Mouse (Mus musculus): Measurements from ENCODE around the gene Coq6.
"Not testable (repeated sequence)": the region's sequence is repeated elsewhere in the genome, so short reads cannot be mapped to it uniquely, and the experiment has no call there.

Coq6 gene

DNA sequence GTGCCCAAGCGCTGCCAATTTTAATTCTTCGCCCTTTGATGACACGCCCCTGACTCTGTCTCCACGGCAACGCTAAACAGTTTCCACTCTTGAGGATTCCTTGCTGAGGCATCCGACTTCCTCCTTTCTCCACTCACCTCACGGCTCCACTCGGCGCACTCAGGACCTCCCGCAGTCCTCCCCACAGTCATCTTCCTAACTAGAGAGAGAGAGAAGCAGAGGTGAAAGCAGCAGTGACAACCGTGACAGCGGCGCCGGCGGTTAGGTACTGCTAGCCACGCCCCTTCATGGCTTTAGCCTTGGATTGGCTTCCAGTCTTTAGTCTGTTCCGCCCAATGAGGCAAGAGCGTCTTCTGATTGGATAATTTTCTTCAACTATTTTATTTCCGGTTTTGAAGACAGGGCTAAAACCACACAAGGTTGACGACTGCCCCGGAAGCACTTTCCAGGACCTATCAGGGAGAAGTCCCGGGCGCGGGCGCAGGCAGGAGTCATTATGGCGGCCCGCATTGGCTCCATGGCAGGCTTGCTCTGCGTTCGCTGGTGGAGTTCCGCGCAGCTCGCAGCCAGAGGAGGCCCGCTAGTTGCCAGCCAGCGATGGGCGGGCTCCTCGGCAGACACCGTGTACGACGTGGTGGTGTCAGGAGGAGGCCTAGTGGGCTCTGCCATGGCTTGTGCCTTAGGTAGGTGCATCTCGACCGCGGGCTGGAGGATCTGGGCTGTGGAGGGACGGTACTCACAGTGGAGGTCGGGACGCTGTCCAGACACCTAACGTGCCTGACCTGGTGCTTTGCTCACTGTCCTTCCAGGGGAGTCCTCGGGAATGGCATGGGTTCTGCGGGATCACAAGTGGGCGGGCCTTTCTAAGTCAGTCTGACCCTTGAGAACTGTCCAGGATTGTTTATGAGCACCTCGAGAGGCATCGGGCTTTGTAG lies at the start of gene Coq6, which contains the start of gene Fam161b:
Gene Coq6 (plus strand): TSS at position 103 of the 935 bp plus-strand sequence.
Gene Fam161b (minus strand): TSS at position 279 of the 935 bp plus-strand sequence.
- DNase-seq: peak; percentile 98 to 99

DNA sequence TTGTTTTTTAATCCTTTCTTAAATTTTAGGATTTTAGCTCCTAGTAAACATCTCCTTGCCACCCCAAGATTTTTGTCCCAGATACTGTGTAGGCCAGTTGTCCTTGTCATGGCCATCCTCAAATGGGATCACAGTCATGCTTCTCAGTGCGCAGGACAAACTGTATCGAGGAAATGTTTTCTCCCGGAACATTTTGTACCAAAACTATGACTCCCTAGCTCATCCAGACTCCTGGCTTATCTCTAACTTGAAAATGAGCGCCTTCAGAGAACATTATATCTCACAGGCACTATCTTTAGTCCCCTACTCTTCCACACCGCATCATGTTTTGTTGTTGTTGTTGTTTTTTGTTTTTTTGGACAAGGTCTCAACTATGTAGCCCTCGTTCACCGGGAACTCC lies 45.5 kb upstream of the Coq6 start:
- DNase-seq: no peak

DNA sequence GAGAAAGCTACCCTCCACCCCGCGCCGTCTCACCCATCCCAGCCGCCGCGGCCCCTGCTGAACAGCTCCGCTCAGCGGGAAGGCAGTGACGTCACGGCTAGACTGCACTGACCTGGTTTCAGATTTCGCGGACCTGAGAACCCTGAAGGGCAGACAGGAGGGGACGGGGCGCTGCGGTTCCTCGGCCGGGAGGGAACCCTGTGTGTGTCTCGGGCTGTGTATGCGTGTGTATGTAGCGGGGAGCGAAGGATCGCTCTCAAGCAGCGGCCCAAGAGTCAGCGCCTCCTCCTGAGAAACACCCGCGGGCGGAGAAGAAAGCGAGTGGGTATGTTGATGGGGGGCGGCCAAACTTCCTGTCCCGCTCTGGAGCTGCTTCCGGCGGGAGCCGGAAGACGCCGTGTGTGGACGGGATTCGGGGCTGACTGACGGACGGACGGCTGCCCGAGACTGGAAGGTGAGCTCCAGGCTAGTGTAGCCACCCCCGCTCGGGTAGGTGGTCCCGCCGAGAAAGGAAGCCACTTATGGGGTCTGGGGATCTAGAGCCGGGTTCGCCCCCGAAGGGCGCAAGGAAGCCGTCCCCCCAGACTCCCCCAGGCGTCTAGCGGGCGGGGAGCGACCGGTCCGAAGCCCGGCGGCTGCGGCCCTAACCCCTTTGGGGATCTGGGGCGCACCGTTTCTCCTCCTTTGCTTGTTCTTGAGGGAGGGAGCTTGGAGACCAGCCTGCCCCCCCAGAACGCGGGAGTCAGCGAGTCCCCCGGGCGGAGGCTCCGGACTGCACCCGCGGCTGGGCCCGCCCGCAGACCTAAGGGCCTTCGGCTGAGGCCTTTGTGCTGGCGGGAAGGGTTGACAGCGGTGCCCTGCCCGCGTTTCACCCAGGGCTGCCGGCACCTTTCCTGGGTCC lies 44.5 kb upstream of the Coq6 start, which contains the start of gene Zfp410:
Gene Zfp410 (plus strand): TSS at position 132 of the 901 bp plus-strand sequence.
- DNase-seq: peak; percentile 92 to 94

DNA sequence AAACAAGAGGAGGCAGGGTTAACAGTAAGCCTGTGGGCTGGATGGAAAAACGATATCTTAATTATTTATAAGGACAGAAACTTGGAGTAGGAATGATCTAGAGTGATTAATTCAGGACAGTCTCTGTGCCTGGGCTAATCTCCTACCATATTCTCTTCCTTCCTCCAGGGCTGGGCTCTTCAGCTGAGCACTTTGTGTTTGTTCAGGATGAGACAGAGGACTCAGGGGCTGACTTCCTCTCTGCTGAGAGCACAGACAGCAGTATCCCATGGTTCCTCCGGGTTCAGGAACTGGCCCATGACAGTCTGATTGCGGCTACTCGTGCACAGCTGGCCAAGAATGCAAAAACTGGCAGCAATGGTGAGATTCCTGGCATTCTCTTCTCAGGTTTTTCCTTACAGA lies 34.3 kb upstream of the Coq6 start:
- peak; percentile 48 to 50 for DNase-seq

DNA sequence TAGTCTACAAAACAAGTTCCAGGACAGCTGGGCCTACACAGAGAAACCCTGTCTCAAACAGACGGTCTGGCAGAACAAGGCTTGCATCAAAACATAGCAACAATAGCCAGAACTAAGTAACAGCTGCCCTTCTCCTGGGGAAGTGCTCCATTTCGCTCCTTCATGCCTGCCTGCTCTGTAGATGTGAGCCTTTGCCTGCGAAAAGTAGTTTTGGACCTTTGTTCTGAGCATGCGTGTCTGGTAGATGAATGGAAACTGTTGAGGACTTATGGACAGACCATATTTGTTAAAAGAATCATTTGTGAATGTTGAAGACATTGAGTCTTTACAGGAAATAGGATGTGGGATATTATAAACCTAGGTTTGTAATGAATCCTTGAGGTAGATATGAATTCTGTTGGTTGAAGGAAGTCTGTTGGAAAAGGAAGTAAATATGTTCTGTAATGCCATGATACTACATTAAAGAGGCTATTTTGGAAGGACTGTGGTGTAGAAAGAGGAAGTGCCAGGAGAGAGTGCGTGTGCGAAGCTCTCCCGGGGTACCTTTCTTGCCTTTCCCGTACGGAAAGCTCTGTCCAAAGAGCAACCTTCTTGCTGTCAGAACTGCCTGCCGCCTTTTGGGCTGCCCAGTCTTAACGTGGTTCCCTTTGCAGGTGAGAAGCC lies 24.4 kb upstream of the Coq6 start:
- DNase-seq: no peak

DNA sequence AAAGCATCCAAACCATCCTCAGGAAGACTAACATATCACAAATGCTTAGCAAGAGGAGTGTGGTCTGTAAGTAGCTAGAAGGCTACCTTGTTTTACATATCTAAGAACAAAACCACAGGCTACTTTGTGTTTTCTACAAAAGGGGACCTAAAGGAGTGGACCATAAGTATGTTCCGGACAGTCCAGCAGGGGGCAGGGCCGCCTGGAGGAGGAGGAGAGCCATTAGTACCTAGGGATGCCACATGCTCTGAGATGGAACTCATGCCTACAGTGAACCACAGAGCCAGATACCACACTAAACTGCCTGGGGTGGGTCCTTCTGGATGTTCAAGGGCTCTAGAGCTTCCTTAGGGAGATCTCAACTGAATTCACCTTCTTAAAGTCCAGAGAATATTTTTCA lies 14.3 kb upstream of the Coq6 start:
- peak; percentile 38 to 81 for DNase-seq

DNA sequence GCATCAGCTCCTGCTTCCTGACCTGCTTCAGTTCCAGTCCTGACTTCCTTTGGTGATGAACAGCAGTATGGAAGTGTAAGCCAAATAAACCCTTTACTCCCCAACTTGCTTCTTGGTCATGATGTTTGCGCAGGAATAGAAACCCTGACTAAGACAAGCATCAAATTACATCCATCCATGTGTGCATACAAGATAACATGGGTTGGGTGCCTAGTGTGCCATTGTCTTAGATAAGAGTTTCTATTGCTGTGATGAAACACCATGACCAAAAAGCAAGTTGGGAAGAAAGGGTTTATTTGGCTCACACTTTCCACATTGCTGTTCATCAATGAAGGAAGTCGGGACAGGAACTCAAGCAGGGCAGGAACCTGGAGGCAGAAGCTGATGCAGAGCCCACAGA lies 2.8 kb upstream of the Coq6 start:
- DNase-seq: not testable (repeated sequence)

DNA sequence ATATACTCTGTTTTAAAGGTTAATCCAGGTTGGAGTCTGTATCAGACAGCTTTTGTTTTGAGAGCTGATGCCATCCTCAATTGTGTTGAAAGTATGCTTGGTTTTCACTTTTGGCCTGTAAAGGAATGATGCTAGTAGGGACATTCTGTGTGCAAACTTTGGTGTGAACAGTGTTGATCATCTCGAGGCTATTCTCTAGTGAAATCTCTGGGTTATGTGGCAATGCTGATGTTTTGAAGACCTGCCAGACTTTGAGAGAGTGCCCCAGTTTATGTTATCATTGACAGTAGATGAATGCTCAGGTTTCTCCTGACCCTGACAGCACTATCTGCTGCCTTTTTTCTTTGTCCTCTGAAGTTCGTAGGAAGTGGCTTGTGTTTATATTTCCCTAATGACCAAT lies 1.4 kb downstream of the Coq6 start:
- no peak for DNase-seq

DNA sequence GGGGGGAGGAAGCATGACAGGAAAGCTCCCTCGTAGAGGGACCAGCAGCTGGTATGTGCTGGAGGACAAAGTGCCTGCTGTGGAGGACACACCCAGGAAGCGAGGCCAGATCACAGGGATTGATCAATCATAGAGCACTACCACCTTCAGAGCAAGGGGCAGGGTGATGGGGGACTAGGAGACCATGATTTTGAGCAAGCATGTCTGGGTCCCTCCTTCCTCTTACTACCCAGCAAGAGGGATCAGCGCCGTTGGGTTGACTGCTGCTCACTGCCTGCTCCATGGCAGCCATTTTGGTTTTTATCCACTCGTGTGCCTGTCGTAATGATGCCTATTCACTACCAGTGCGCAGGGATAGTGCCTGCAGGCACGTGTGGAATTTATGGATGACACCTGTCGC lies 2.8 kb downstream of the Coq6 start:
- DNase-seq: no peak

DNA sequence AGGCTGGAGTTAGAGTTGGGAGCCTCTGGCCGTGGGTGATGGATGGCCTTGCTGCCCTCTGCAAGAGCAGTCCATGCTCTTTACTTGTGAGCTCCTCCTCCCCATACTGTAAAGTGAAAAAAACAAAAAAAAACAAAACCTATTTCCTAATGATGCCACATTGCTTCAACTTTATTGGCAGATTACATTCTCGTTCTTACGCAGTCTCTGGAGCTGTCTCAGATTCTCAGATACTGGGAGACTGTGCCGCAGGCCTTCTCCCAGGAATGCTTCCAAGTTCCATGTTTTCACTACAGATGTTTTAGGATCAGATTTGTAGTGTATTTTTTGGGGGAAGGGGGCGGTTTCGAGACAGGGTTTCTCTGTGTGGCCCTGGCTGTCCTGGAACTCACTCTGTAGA lies 3.7 kb downstream of the Coq6 start:
- no peak for DNase-seq

DNA sequence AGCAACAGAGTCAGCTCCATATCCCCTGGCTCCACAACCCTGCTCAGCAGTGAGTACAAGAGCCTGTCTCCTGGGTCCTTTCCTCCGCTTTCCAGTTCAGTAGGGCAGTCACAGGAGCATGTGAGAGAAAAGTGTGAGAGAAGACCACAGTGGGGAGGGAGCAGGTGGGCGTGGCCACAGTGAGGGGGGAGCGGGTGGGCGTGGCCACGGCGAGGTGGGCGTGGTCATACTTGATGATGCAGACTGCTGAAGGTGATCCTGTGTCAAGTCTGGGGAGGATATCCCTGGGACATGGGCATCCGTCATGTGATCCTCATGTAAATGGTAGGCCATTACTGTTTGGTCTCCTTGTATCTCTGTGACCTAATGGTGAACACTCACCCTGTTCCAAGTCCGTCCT lies 5.5 kb downstream of the Coq6 start:
- DNase-seq: peak in 1 of 2 experiments; percentile 14

DNA sequence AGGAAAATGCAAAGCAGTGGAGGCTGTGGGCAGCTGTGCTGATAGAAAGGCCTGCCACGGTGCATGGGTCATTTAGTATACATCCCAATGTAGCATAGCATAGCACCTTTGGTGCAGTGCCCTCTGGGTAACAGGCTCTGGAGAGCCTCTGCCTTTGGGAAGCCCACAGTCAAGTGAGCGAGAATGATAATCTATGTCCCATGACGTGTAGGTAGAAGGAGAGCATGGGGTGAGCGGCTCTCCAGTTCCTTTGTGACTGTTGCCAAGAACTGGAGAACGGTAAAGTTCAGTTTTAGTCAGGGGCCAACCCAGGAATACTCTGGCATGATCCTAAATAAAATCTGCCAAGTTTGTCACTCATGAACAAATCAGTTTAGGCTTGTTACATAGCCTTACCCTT lies 10.2 kb downstream of the Coq6 start:
- no peak for DNase-seq

DNA sequence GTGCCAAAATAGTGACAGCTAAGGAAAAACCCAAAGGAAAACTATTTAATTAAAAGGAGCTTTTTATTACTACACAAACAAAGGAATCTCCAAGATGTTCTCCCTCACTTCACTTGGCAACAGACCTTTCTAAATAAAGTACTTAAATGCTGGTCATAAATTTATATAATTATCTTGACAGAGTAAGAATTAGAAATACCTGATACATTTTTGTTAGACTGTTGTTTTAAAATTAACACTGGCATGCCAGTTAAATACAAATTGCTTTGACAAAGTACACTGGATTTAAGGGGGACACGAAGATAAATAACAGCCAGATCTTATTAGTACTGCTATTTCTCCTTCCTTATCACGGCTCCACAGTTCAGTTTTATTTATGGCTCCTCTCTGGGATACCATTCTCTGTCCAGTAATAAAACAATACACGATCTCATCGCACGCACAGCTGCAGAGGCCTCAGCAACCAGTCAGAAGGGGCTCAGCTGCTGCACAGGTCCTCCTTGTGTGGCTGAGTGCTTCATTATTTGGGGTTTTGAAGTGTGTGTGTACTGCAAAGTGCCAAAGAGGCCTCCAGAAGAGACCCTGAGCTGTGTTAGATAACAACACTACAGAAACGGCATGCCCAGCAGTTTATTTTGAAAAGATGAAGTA lies 12.5 kb downstream of the Coq6 start:
- DNase-seq: no peak

DNA sequence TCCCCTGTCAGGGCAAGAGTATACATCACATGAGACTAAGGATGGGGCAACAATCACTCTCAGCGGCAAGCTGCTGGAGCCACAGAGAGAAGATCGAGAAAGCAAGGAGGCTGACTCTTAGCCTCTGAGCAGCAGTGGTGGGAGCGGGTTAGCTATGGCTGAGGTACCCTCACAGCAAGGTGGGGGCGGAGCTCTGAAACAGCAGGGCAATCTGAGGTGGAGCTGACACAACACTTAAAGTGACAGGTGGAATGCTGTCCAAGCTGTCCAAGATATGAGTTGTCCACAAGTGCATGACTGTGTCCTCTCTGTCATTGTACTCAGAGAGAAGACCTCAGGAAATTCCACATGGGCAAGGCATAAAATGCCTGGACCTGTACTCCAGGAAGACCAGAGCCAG lies 20.9 kb downstream of the Coq6 start:
- no peak for DNase-seq

DNA sequence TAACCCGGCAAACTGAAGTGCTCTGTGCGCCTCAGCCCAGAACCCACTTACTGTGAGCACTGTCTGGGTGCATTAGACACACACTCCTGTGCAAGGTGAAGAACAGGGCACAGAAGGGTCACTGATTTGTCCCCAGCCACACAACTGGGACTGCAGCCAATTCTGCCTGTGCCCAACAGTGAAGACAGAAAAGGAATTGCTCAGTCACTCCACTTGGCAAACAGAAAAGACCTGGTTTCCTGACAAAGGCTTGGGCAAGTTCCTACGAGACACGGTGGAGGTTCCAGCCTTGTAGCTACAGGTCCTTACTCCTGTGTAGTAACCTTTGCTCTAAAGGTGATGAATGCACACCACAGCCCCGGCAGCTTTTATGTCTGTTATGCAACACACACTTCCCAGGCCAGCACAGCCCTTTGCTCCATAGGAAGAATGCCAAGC lies 23.2 kb downstream of the Coq6 start:
- peak; percentile 85 to 92 for DNase-seq

DNA sequence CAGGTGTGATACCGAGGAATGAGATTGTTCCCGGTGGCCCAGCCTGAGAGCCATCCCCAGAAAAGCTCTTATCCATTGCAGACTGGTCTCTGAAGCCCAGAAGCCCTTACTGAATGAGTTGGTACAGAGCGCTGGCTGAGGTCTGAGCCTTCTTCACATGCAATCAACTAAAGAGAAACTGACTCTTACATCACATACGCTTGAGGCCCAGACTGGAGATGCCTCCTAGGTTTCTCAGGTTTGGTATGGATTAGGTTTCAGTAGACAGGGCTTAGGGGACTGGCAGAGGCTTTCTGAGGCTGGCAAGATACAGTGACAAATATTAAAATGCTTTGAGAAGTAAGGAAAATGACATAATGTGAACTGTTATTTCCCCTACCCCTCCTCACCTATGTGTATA lies 24.0 kb downstream of the Coq6 start:
- no peak for DNase-seq

DNA sequence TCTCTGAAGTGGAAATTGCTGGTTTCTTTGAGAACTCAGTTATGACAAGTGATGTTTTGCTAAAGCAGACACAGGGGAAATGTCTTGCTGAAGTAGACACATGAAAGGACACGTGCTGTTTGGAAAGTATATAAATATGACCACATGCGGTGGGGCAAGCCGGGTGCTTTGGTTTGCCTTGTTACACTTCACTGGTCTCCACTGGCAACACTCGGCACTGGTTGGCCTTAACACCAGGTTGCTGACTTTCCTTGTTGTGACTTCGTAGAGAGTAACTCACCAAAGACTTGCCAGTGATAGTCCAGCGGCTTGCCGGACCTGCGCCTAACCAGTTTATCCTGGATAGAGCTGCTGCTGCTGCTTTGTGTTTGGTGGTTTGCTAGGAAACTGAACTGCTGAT lies 26.6 kb downstream of the Coq6 start:
- peak; percentile 56 to 76 for DNase-seq

DNA sequence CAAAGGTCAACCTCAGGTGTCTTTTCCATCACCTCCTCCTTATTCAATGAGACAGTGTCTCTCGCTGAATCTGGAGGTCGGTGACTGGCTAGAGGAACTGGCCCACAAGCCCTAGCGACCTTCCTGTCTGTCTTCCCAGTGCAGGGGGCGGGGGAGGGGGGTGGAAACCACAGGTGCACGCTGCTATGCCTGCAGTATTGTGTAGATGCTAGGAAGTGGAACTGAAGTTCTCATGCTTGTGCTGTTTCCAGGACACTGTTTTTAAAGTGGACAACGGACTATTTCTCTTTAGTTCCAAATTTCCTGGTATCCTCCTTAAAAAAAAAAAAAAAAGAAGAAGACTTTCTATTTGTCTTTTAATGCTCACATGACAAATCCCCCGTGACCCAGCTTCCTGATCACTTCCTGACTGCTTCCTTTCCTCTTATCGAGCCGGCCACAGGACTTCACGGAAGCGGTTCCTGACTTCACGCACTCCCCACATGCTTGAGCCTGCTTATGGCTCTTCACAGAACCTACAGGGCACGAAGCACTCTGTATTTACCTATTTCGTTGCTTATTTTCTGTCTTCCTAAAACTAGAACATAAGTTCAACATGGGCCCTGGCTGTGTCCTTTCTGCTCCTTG lies 27.4 kb downstream of the Coq6 start:
- DNase-seq: peak; percentile 26 to 33

DNA sequence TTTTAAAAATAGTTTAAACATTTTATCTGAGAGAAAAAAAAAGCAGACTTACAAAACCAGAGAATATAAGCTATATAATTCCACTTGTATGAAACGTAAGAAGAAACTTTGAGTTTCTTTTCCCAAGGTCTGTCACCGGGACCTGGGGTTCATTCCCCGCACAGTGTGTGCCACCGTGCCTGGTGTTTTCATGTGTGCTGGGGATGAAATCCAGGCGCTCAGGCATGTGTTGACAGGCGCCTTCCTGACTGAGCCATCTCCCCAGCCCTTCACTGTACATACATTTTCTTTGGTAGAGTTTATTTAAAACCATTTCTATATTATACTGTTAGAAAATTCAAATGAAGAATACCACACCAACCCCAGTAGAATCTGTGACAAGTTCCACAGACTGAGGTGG lies 28.9 kb downstream of the Coq6 start:
- DNase-seq: no peak

DNA sequence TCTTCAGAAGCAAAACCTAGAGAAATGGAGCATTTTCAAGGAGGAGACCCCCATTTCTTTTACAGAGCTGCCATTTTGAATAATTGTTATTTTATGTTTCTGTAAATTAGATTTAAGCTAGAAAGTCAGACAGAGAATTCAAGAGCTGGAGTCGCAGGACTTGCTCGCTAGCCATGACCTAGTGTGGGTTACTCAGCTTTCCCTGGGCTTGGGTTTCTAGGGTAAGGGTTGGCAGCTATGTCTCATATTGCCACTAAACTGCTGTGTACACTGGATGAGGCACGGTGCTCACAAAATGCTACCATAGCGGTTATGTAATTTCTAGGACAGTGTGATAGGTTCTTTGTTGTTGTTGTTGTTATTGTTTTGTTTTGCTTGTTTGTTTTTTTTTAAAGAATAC lies 31.2 kb downstream of the Coq6 start:
- no peak for DNase-seq

DNA sequence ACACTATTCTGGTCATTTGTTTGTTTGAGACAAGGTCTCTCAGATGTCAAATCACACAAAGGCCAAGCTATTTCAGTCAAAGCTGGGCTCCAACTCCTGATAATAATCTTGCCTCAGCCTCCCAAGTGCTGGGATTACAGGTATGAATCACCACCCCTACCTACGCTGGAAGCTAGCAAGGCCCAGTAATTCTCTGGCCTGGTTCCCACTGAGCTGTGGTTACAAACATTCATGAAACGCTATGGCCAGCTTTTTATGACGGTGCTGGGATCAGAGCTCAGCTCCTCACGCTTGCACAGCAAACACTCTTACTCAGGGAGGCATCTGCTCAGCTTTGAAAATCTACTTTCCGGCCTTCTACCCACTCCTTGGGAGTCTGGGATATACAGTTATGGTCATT lies 32.4 kb downstream of the Coq6 start:
- DNase-seq: no peak
